Mouse (Mus musculus): Measurements from ENCODE around the gene Zfp706.

GRCm38 (mm10) chr15:37004858-37005257 lies 2.7 kb downstream of the Zfp706 start:
- TF ChIP-seq CTCF (IDR thresholded peaks at IDR 0.05; ENCODE audit: low read depth, low read length) (no peak), POLR2A (IDR thresholded peaks at IDR 0.05; ENCODE audit: insufficient read depth, low read length) (no peak), EP300 (IDR thresholded peaks at IDR 0.05; ENCODE audit: insufficient read depth, low read depth, low read length) (no peak)

Data from ES-Bruce4 (cell line).